ENCODE assay signal across 23 mouse cellular contexts in the genomic region with DNA sequence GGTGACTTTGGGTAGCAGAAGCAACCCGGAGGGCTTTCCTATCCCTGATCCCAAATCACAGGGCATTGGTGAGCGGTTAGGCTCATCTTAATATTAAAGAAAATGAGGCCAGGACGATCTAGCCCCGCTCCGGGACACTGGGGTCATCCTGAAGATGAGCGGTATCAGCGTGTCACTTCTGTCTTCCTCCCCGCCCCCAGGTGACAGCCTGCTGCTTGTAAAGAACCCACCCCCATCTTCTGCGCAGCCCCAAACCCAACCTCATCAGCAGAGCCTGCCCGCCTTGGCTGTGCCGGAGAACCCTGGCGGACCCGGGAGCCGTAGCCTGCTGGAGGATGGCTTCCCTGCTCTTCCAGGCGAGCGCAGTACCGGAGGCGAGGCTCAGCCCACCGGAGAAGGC. TPM values are rescaled to one million over a fixed set of nuclear protein-coding genes. Genes with fewer than 3 reads are reported as not detected.
DNase-seq lines count a peak whose midpoint lies in the region; ATAC-seq and TF ChIP-seq lines count a peak whose summit lies in the region.
"Had no signal": no experiment of that assay in that cellular context is flagged by ENCODE, and none has a peak within 500 bp of the region (broad histone marks: within the 10 kb centered on the region; RNA-seq: fewer than 3 reads in every experiment).

No protein-coding gene starts in this region.

- no peak for TF ChIP-seq EP300 in stomach, postnatal 0 days (optimal IDR thresholded peaks at IDR 0.05)

- H3K36me3 ChIP-seq in heart, embryonic 12.5 days: peaks cover 77% of the 10 kb centered on the region
- H3K36me3 ChIP-seq in testis, adult 2 months (ENCODE audit: control insufficient read depth, insufficient read depth, low read length): no peaks in the 10 kb centered on the region
- peaks cover 18% of the 10 kb centered on the region for H3K36me3 ChIP-seq in stomach, postnatal 0 days (ENCODE audit: control insufficient read depth, insufficient read depth, low read length)

- WGBS in heart, embryonic 12.5 days: 35% methylated on average over 19 of the region's 19 CpGs
- 74% methylated on average over 16 of the region's 19 CpGs for WGBS in stomach, postnatal 0 days

- H3K4me3 ChIP-seq in heart, embryonic 12.5 days: peak overlapping the region; percentile 26
- H3K4me3 ChIP-seq in testis, adult 2 months (ENCODE audit: control insufficient read depth, low read depth, low read length): peak overlapping the region; percentile 70
- H3K4me3 ChIP-seq in stomach, postnatal 0 days (ENCODE audit: low read depth, low read length): no peak overlapping the region
- H3K4me3 ChIP-seq: embryonic facial prominence, embryonic 12.5 days; erythroblast, embryonic 14.5 days; intestine, embryonic 15.5 days; midbrain, embryonic 15.5 days; myocyte; stomach, embryonic 15.5 days had no signal

- H3K4me1 ChIP-seq in heart, embryonic 12.5 days (replicated peaks): no peaks in the 10 kb centered on the region
- H3K4me1 ChIP-seq in testis, adult 2 months (ENCODE audit: control insufficient read depth, insufficient read depth, low read length): peaks cover 12% of the 10 kb centered on the region
- H3K4me1 ChIP-seq in stomach, postnatal 0 days (replicated peaks; ENCODE audit: control insufficient read depth, insufficient read depth): no peaks in the 10 kb centered on the region
- H3K4me1 ChIP-seq: embryonic facial prominence, embryonic 12.5 days; intestine, embryonic 15.5 days; midbrain, embryonic 15.5 days; stomach, embryonic 15.5 days had no signal

- no peak overlapping the region for H3K27ac ChIP-seq in heart, embryonic 12.5 days (ENCODE audit: poor library complexity, severe bottlenecking)
- no peak overlapping the region for H3K27ac ChIP-seq in testis, adult 2 months (ENCODE audit: control insufficient read depth, insufficient read depth, low read depth, low read length)
- H3K27ac ChIP-seq in stomach, postnatal 0 days (replicated peaks): no peak overlapping the region
- H3K27ac ChIP-seq: embryonic facial prominence, embryonic 12.5 days; intestine, embryonic 15.5 days; midbrain, embryonic 15.5 days; stomach, embryonic 15.5 days had no signal

- DNase-seq in embryo, embryonic 9.5 days (ENCODE audit: extremely low spot score): peak; percentile 4
- no peak for DNase-seq in embryo, embryonic 11 days
- no peak for DNase-seq in heart, adult 9 months (ENCODE audit: low spot score in 2 of 2)
- DNase-seq in testis, postnatal 10 days (ENCODE audit: low spot score): no peak
- DNase-seq in stomach, postnatal 0 days (ENCODE audit: low spot score): no peak
- no peak for DNase-seq in kidney, postnatal 25 days
- DNase-seq: adrenal gland, postnatal 14 days; heart, postnatal 14 days; kidney, adult 9 months; kidney, postnatal 36 days; layer of hippocampus, adult 9-11 months; lung, adult 18-20 months; lung, postnatal 14 days had no signal

- H3K9ac ChIP-seq in heart, embryonic 12.5 days: no peak overlapping the region
- H3K9ac ChIP-seq in stomach, postnatal 0 days (ENCODE audit: low read length): no peak overlapping the region
- H3K9ac ChIP-seq: embryonic facial prominence, embryonic 12.5 days; intestine, embryonic 15.5 days; midbrain, embryonic 15.5 days; stomach, embryonic 15.5 days had no signal

- ATAC-seq in heart, embryonic 12.5 days (ENCODE audit: insufficient number of reproducible peaks, low FRiP score): no peak
- ATAC-seq in stomach, postnatal 0 days (ENCODE audit: low FRiP score, low TSS enrichment): peak; percentile 7; the same call in 1 of the 2 replicates
- ATAC-seq: CD4-positive, CD25-positive, alpha-beta regulatory T cell, adult 4 months; intestine, embryonic 15.5 days had no signal

- peak overlapping the region; percentile 44 for H3K4me2 ChIP-seq in heart, embryonic 12.5 days
- no peak overlapping the region for H3K4me2 ChIP-seq in stomach, postnatal 0 days (replicated peaks; ENCODE audit: low read depth)
- H3K4me2 ChIP-seq: embryonic facial prominence, embryonic 12.5 days; intestine, embryonic 15.5 days; liver, embryonic 11.5 days; midbrain, embryonic 15.5 days; stomach, embryonic 15.5 days had no signal

- TF ChIP-seq POLR2A in testis, adult 2 months (IDR thresholded peaks at IDR 0.05; ENCODE audit: control insufficient read depth, low read depth, low read length): no peak

- peaks cover 37% of the 10 kb centered on the region for H3K27me3 ChIP-seq in heart, embryonic 12.5 days (replicated peaks)
- no peaks in the 10 kb centered on the region for H3K27me3 ChIP-seq in testis, adult 2 months (ENCODE audit: control insufficient read depth, insufficient read depth, low read length)
- H3K27me3 ChIP-seq in stomach, postnatal 0 days (ENCODE audit: control insufficient read depth, insufficient read depth, low read length): no peaks in the 10 kb centered on the region
- H3K27me3 ChIP-seq: intestine, embryonic 15.5 days; midbrain, embryonic 15.5 days; stomach, embryonic 15.5 days had no signal

- TF ChIP-seq CTCF in testis, adult 2 months (IDR thresholded peaks at IDR 0.05; ENCODE audit: control insufficient read depth, insufficient read depth, insufficient replicate concordance, low read depth, low read length): no peak
- TF ChIP-seq CTCF in stomach, postnatal 0 days (IDR thresholded peaks at IDR 0.05; ENCODE audit: low read depth): no peak

- peaks cover 19% of the 10 kb centered on the region for H3K9me3 ChIP-seq in heart, embryonic 12.5 days (replicated peaks)
- no peaks in the 10 kb centered on the region for H3K9me3 ChIP-seq in stomach, postnatal 0 days (ENCODE audit: control insufficient read depth, low read length)
- H3K9me3 ChIP-seq: intestine, embryonic 15.5 days; midbrain, embryonic 15.5 days; stomach, embryonic 15.5 days had no signal

RNA-seq across cellular contexts. Expression of gene Zfp212, which starts 15.9 kb away (rescaled TPM):
- 9.1 and 10.4 TPM in 2 replicates for polyA plus RNA-seq in heart, embryonic 12.5 days (2016; fragmentation: Nextera tagmentation; extraction: Ambion mirVana)
- 11.3 and 12.3 TPM in 2 replicates for polyA plus RNA-seq in testis, adult 2 months (2012; rRNA removed)
- polyA plus RNA-seq in stomach, postnatal 0 days (2015; fragmentation: Nextera tagmentation; extraction: Ambion mirVana): 8.1 and 8.2 TPM in 2 replicates

RNA-seq across cellular contexts. Expression of gene Zfp282, which starts 27.4 kb away (rescaled TPM):
- 10.3 and 10.8 TPM in 2 replicates for polyA plus RNA-seq in heart, embryonic 12.5 days (2016; fragmentation: Nextera tagmentation; extraction: Ambion mirVana)
- polyA plus RNA-seq in testis, adult 2 months (2012; rRNA removed): 1.2 and 1.4 TPM in 2 replicates
- polyA plus RNA-seq in stomach, postnatal 0 days (2015; fragmentation: Nextera tagmentation; extraction: Ambion mirVana): 6.8 and 7.5 TPM in 2 replicates

RNA-seq across cellular contexts. Expression of gene Zfp956, which starts 48.8 kb away (rescaled TPM):
- polyA plus RNA-seq in heart, embryonic 12.5 days (2016; fragmentation: Nextera tagmentation; extraction: Ambion mirVana): 2.8 and 3.1 TPM in 2 replicates
- polyA plus RNA-seq in testis, adult 2 months (2012; rRNA removed): 62.3 and 67.9 TPM in 2 replicates
- 3.9 and 4.5 TPM in 2 replicates for polyA plus RNA-seq in stomach, postnatal 0 days (2015; fragmentation: Nextera tagmentation; extraction: Ambion mirVana)

Comparison
In these comparisons a context has a peak if more than half of its experiments do, and no peak if none do; other contexts are left out.
1. RNA of gene Zfp956, which starts 48.8 kb away (polyA plus RNA-seq): 62.3 to 67.9 TPM in testis, adult 2 months; 3.9 to 4.5 TPM in stomach, postnatal 0 days and 2.8 to 3.1 TPM in heart, embryonic 12.5 days; every median in the first group is over 10 times any median in the second.